Mouse (Mus musculus) CH12.LX (cell line): Measurements from ENCODE around the gene 2810006K23Rik.

Experiments used
- CHD1 ChIP-seq: IDR thresholded peaks from 2 replicates; pipeline ENCODE4 v1.6.1; 2012; ENCODE audit warnings: low read depth, low read length, improper control_type of control experiment, inconsistent platforms
- CHD2 ChIP-seq: IDR thresholded peaks from 2 replicates; pipeline ENCODE4 v1.6.1; 2011; ENCODE audit warnings: low read length, improper control_type of control experiment
- CTCF ChIP-seq, 2 experiments: IDR thresholded peaks in 1 of 2; conservative IDR thresholded peaks in 1 of 2; 2 replicates each; pipeline ENCODE4 v1.5.1; 2011 to 2012; ENCODE audit warnings: low read depth in 2 of 2, low read length in 2 of 2, improper control_type of control experiment in 1 of 2, inconsistent platforms in 1 of 2, mild to moderate bottlenecking in 1 of 2, moderate library complexity in 1 of 2
- MAX ChIP-seq: IDR thresholded peaks from 2 replicates; pipeline ENCODE4 v1.6.1; 2011; ENCODE audit warnings: low read length, improper control_type of control experiment
- MEF2A ChIP-seq: IDR thresholded peaks from 2 replicates; pipeline ENCODE4 v1.6.1; 2014; ENCODE audit warnings: low read depth, mild to moderate bottlenecking, inconsistent platforms, low read length, improper control_type of control experiment, borderline replicate concordance
- POLR2A ChIP-seq: IDR thresholded peaks from 2 replicates; pipeline ENCODE4 v1.6.1; 2011; ENCODE audit warnings: low read depth, mild to moderate bottlenecking, improper control_type of control experiment, low read length
- USF1 ChIP-seq: IDR thresholded peaks from 2 replicates; pipeline ENCODE4 v1.6.1; 2014; ENCODE audit warnings: low read depth, mild to moderate bottlenecking, inconsistent platforms, low read length, improper control_type of control experiment
- USF2 ChIP-seq: conservative IDR thresholded peaks from 2 replicates; pipeline ENCODE4 v1.6.1; 2011; ENCODE audit warnings: low read depth, low read length, improper control_type of control experiment
- ZC3H11A ChIP-seq: IDR thresholded peaks from 2 replicates; pipeline ENCODE4 v1.6.1; 2012; ENCODE audit warnings: low read depth, mild to moderate bottlenecking, inconsistent platforms, low read length, improper control_type of control experiment

GRCm38 (mm10) chr5:124366721-124367120, 38.8 kb downstream of the 2810006K23Rik start:
- TF ChIP-seq CTCF (conservative IDR thresholded peaks at IDR 0.05 in 1 of 2, IDR thresholded peaks at IDR 0.05 in 1 of 2; ENCODE audit: low read depth in 2 of 2, low read length in 2 of 2) (no peak), POLR2A (no peak), ZC3H11A (no peak), CHD2 (no peak), USF1 (no peak), MEF2A (no peak), MAX (no peak), USF2 (no peak), CHD1 (no peak)
